Mouse (Mus musculus) gastrocnemius, postnatal 36 days (tissue): ENCODE data around the gene Bcl2l1. TPM values are rescaled to one million over a fixed set of nuclear protein-coding genes. Genes with fewer than 3 reads are reported as not detected.

Experiments
- DNase-seq, 2 experiments: peaks; one replicate each; pipeline ENCODE4 v3.0.0; 2022
- intact Hi-C: fragments of 180-260 bp; cut with DNase I; formaldehyde crosslinking; loops from one replicate; pipeline ENCODE4 v1.15.1; 2025
- long read RNA-seq, 2 experiments: library from polyadenylated mRNA; stranded (forward); transcript quantifications; one replicate each; pipeline ENCODE4 v2.0.0; 2021
- total RNA-seq, 2 experiments: library from RNA; stranded (reverse); gene quantifications; 2 replicates each; pipeline ENCODE4 v1.2.3; 2021

Bcl2l1 gene
- 10 to 100 TPM; 15.4 to 17.6 TPM for total RNA-seq
- long read RNA-seq, experiment 1, transcript Bcl2l1-202 (3 exons, 2,568 nt), result major isoform, 7 of 16 reads
- long read RNA-seq, experiment 1, partial matches to known transcripts, result 2 of 16 reads
- long read RNA-seq, experiment 1, other reads (novel, unspliced or antisense), result 5 of 16 reads
- long read RNA-seq, experiment 2, partial matches to known transcripts, result 0 of 15 reads
- long read RNA-seq, experiment 2, other reads (novel, unspliced or antisense), result 8 of 15 reads

DNA sequence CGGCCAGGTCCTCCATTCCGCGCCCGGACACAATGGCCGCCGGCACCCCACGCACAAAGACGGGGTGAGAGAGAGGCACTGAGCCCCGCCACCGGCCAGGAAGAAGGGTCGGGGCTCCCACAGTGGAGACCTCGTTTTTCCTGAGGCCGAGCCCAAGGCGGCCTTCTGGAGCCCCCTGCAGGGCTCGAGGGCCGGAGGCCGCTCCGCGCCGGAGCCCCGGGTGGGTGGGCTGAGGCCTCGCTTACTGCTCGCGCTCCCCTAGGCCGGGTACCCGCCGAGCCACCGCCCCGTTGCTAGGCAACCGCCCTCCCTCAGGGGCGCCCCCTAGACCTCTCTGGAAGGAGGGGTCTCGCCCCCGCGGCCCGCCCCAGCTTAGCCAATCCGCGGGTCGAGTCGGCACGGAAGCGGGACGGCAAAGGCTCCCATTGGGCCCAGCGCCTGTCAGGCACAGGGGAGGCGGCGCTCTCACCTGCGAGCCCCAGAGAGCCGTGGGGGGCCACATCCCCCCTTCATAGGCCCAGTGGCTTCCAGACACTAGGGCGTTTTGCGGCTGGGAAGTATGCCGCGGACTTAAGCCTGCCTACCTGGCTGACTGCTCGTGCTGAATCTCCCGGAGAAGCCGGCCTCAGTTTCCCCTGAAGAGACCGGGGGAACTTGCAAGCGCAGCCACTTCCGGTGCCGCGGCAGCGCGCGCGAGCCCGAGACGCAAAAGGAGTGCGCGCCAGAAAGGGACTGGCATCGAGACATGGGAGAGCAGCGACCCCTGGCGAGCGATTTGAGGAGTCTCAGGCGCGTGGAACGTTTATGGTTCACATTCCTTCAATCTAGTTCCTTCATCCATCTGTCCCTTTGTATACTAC is at the start of gene Bcl2l1:
Gene Bcl2l1 (minus strand): TSS at position 710 of the 860 bp plus-strand sequence.
- peak; percentile 98 to 99 for DNase-seq
- intact Hi-C loops, result loop anchor here (1.0 to 5.0 kb wide), 2 partner anchors 106 to 135 kb away; no protein-coding TSS in a partner anchor

DNA sequence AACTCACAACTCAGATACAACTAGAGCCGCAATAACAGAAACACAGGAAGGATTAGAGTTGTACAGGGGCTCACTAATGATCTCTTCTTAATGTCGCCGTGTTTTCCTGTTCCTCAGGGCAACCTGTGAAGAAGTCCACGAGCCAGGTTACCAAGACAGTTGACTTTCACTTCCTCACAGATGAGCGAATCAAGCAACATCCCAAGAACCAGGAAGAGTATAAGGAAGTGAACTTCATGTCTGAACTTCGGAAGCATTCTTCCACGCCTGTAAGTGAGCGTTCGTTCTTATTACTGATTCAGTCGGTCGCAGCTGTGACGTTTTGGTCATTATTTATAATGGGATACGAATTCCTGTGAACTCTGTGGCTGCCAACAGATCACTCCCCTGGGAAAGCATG is 49.4 kb upstream of the Bcl2l1 start:
- intact Hi-C loops, result no loop called here

DNA sequence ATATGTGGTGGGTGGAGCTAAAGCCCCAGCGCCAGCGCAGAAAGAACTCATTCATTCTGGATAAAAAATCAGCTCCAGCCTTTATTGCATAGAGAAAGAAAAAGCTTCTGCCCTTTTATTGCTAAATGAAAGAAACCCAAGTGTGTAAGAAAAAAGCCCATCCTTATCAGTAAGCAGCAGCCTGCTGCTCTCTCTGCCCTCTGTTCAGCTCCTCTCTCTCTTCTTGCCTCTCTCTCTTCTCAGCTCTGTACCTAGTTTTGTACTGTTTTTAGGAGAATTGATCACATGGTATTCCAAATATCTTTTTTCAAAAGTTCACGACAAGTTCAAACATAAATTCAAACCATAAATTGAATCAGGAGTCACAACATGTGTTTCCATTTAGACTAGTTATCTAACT is 46.7 kb upstream of the Bcl2l1 start:
- intact Hi-C loops, result no loop called here
- no peak for DNase-seq

More for the DNA sequence above, 49.4 kb upstream of the Bcl2l1 start:
- DNase-seq, result no peak

DNA sequence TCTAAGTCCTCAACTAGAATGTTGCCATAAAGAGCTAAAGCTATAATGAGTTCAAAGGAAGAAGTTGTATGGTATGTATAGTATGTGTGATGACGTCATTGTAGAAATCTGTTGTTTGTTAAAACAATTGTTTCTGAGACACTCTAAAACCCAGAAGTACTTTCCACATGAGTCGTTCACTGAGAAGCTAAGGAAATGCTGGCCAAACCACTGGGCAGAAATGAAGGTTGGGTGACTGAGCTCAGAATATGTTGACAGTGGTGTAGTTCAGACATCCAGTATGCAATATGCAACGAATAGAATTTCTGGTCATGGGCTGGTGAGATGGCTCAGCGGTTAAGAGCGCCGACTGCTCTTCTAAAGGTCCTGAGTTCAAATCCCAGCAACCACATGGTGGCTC is 31.8 kb upstream of the Bcl2l1 start:
- intact Hi-C loops, result no loop called here
- no peak for DNase-seq

DNA sequence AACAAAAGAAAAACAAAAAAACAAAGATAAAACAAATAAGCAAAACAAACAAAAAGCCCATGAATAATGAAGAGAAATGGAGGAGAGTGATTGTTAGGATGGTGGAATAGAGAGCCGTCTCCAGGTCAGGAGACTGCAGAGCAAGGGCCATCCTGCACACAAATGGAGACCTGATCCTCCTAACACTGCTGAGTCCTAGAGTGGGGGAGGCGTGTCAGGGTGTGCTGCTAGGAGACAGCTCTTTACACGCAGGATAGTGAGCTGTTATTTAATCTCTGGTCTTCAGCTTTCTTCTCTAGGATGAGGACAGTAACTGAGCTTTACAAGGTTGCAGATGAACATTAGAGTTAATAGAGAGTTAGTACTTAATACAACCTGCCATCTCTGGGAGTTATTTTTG is 31.1 kb upstream of the Bcl2l1 start:
- intact Hi-C loops, result no loop called here
- DNase-seq, result no peak

DNA sequence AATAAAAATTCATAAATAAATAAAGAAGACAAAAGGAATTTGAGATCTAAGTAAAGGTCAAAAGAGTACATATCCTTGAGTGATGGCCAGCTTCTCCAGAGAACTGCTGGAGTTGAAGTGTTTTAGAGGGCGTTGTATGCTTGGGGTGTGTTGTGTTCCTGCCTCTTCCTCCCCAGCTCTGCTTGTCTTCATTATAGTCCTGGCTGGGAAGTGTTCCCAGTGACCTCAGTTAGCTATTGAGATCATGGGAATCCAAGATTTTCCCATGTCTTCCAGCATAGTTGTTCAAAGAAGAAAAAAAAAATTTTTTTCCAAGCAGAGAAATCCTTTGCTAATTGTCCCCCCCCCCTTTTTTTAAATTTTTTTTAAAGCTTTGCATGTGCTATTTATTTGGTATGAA is 30.4 kb upstream of the Bcl2l1 start:
- intact Hi-C loops, result no loop called here
- DNase-seq, result peak in 1 of 2 experiments; percentile 11

DNA sequence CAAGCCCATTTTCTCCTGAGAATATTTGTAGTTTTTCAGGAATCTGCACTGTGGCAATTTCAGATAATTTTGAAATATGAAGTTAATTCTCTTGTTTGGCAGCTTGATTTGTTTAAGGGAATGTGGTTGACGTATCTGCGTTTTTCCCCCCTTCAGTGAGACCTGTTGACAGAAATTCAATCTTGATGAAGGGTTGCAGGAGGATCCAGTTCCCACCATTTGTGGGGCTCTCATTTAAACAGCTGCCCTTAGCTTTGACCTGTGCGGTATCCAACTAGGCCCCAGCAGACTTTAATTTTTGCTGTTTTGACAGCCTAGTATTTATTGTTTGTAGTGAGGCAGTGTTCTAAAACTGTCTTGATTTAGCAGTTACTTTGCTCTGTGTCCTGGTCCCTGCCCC is 28.0 kb upstream of the Bcl2l1 start:
- intact Hi-C loops, result no loop called here

DNA sequence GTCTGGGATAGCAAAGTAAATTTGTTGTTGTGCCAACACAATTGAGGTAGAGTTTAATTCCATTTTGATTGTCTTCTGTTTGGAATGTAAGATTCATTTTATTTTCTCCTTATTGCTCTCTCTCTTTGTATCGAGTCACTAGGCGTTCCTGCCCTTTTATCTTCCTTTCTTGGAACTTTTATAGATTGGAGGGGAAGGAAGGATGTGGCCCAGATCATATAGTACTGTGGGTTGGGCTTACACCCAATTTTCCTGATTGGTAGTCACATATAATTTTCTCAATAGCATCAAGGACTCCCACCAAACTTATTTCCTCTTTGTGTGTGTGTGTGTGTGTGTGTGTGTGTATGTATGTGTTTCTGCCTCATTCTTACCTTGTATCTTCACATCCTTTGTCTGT is 16.9 kb upstream of the Bcl2l1 start:
- intact Hi-C loops, result no loop called here
- no peak for DNase-seq

More for the DNA sequence above, 28.0 kb upstream of the Bcl2l1 start:
- DNase-seq, result no peak

DNA sequence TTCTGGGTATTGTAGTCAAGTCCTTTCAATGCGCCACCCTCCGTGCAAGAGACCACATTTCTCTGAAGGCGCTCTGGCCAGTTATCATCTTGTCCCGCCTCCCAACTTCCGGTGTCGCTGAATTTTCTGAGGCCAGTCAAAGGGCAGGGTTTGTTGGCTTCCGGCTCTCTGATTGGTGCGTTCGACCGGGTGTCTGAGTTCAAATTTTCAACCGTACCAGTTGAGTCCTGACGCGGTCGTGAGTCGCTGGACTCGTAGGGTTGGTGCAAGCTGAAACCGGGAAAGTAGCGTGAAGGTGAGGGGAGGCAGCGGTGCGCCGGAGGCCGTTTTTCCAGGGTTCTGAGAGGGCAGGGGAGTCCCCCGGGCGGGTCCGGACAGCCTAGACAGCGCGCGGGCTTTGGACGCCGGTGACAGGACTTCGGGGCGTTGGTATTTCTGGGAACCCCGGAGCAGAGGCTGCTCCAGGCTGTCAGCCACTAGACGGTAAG is 16.3 kb upstream of the Bcl2l1 start, which contains the start of gene Tpx2:
Gene Tpx2 (plus strand): TSS at position 150 of the 488 bp plus-strand sequence.
- peak; percentile 92 to 96 for DNase-seq

DNA sequence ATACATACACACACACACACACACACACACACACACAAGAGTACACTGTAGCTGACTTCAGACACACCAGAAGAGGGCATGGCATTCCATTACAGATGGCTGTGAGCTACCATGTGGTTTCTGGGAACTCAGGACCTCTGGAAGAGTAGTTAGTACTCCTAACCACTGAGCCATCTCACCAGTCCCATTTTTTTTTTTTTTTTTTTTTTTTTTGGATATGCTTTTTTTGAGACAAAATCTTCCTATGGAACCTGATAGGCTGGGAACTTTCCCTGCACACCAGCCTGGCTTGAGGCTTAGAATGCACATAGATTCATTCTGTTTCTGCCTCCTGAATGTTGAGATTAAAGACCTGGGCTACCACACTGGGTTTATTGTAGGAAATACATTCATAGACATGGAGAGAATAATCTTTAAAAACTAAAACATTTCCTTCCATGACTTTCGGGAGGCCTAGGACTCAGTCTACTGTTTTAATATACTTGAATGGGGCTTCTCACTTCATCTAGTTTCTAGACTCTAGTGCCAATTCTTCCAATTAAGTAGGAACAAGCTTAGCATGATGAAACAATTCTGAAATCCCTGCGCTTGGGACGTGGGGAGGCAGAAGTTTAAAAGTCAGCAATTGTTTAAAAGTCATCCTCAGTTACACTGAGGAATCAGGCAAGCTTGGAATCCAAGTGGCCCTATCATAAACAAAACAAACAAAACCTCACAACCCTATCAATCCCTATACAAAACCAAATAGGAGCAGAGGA is 15.7 kb upstream of the Bcl2l1 start:
- intact Hi-C loops, result no loop called here
- no peak for DNase-seq

More for the DNA sequence above, 16.3 kb upstream of the Bcl2l1 start, which contains the start of gene Tpx2:
- intact Hi-C loops, result no loop called here

DNA sequence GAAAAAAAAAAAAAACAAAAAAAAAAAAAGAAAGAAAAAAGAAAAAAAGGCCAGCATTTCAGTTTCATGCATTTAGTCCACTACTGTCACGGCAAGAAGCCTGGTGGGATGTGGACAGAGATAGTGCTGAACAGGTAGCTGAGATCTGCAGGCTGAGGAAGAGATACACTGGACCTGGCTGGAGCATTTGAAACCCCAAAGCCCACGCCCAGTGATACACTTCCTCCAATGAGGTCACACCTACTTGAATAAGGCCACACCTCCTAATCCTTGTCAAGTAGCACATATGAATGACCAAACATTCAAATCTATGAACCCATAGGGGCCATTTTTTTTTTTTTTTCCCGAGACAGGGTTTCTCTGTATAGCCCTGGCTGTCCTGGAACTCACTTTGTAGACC is 11.2 kb upstream of the Bcl2l1 start:
- intact Hi-C loops, result no loop called here
- no peak for DNase-seq

DNA sequence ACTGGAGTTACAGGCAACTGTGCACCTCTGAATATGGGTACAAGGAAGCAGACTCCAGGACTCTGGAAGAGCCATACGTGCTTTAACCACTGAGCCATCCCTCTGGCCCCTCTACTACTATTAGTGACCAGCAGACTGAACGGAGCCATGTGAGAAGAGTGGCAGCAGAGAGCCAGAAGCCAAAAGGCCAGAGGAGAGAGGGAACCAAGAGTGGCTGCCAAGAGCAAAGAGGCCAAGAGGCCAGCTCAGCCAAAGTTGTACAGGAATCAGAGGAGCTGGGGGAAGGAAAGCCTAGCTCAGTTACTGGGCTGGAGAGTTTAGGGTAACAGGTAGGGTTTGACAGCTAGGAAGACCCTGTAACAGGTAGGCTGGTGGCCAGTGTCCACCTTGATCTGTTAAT is 7.7 kb upstream of the Bcl2l1 start:
- DNase-seq, result peak in 1 of 2 experiments; percentile 32
- intact Hi-C loops, result loop anchor here (5.0 kb wide), 1 partner anchor 48 kb away; no protein-coding TSS in a partner anchor

DNA sequence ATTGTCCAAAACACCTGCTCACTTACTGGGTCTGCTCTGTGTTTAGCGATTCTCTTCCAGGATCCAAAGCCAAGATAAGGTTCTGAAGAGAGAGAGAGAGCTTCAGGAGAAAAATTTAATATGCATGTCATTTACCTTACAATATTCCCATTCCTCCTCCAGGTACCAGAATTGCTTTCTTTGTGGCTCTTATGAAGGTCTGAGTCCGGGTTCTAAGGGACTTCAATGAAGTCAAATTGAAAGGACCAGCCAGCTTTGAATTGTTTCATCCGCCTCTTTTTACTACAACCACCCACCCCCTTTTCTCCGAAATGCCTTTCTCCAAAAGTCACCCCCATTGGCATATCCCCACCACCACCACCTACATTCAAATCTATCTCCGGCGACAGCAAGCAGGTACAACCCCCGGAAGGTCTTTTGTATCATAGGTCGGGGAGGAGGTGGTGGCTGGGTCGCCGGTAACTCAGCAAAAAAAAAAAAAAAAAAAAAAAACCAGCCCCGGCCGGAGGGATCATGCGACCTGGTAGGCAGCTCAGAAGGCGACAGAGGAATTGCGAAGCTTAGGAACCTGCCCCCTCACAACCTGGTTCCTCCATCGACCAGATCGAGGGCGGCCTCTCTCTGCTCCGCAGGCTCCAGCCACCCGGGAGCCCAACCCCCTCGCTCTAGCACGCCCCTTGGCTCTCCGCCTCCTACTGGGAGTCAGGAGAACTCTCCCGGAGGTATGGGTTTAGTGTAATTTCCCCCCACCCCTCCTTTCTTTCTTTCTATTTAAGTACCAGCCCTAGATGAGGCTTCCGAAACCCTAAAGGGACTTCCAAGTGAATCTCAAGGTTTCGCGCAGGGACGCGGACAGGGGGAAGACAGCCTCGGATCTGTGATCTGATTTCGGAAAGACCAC is 1.3 kb downstream of the Bcl2l1 start:
- intact Hi-C loops, result loop anchor here (5.0 kb wide), 1 partner anchor 107 kb away; no protein-coding TSS in a partner anchor
- DNase-seq, result peak; percentile 77 to 93

DNA sequence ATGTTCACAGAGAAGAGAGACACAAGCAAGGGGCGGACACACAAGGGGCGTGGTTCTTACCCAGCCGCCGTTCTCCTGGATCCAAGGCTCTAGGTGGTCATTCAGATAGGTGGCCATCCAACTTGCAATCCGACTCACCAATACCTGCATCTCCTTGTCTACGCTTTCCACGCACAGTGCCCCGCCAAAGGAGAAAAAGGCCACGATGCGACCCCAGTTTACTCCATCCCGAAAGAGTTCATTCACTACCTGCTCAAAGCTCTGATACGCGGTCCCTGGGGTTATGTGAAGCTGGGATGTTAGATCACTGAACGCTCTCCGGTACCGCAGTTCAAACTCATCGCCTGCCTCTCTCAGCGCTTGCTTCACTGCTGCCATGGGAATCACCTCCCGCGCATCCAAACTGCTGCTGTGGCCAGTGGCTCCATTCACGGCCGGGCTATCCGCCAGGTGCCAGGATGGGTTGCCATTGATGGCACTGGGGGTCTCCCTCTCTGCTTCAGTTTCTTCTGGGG is 2.1 kb downstream of the Bcl2l1 start:
- peak in 1 of 2 experiments; percentile 18 for DNase-seq
- intact Hi-C loops, result loop anchor here (2.0 kb wide), 1 partner anchor 63 kb away; no protein-coding TSS in a partner anchor

DNA sequence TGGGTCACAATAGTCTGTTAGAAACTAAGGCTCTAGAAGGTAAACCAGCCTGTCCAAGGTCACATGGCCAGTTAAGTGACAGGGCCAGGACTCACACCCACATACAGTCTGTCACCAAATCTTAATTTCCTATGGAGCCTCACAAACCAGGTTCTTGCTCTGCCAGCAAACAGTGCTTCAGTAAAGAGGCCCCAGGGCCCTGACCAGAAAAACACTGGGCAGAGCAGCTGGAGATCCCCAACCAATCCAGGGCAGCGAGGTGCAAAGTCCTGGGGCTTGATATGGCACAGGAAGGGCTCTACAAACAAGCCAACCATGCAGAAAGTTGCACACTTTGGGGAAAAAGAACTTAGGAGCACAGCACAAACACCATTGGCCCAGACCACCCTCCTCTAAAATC is 3.0 kb downstream of the Bcl2l1 start:
- intact Hi-C loops, result loop anchor here (2.0 kb wide), 1 partner anchor 62 kb away; no protein-coding TSS in a partner anchor
- no peak for DNase-seq

DNA sequence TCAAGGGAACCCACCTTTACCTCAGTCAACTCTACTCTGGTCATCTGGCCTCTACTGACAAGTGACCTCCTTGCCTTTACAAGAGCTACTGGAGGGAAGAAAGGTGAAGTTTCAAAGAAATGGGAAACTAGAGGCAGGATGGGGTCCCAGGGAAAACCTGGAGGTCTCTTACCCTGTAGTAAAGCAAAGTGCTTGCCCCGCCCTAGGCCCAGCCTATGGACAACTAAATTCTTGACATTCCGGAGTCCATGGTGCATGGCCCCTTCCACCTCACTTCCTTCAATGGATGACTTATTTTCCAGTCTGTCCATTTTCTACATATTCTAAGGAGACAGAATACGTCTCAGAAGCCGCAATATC is 3.5 kb downstream of the Bcl2l1 start:
- no peak for DNase-seq
- intact Hi-C loops, result loop anchor here (2.0 kb wide), 1 partner anchor 61 kb away; no protein-coding TSS in a partner anchor

DNA sequence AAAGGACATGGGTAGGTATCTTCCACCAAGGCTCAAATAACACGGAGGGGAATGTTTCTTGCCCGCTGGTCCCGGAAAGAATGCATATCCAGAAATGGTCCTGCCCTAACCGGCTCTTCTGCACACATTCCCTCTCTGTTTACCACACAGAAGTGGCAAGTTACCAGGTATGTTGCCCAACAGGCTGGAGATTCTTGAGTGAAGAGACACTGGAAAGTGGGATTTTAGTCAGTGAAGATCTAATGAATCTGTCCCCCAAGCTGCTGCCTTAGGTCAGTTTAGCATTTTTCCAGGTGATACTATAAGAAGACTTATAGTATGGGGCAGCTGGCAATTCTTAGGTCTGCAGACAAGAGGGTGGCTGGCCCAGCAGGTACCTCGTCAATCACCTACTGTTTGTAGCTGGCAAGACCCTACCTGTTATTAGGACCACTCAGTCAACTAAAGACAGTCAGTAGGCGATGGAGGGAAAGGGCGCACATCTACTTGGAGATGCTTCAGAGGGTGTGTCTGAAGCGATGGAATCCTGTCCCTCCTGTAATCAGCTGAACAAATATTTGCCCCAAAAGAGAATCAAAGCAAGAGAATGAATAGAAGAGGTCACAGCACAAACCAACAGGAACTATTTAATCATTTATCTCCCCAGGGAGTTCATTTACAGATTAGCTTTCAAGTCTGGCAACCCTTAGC is 4.1 kb downstream of the Bcl2l1 start:
- DNase-seq, result no peak
- intact Hi-C loops, result loop anchor here (2.0 kb wide), 1 partner anchor 61 kb away; no protein-coding TSS in a partner anchor

DNA sequence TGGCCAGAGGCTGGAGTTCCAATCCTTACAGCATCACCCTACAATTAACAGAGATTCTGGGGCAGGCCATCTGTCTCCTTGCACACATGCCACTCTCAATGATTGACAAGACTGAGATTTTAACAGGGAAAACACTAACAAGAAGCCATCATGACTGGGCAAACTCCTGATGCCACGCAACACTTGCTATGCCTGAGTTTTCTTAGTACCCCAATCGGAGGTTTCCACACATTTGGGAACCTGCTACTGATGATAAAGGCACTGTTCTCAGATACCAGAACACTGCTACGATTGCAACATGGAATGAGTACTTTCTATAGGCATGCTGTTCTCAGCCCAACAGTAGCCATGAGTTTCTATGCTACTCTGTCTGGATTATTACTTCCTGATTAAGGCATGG is 5.0 kb downstream of the Bcl2l1 start:
- DNase-seq, result no peak
- intact Hi-C loops, result no loop called here

DNA sequence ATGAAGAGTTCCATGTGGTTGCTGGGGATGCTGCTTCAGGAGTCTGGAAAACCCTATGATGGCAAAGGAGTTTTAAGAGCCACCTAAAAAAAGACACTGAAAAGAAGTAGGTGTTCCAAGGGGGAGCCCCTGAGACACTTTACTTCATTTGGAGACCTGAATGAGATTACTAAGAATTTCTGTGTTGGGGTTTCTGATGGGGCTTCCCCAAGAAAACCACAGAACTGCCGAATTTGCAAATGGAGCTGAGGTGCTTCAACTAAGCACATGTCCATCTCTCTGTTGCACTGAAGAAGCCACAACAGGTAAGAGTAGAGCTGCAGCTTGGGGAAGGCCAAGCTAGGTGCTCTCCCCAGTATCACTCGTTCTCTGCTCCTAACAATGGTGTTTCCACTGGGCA is 5.8 kb downstream of the Bcl2l1 start:
- DNase-seq, result no peak
- intact Hi-C loops, result no loop called here
